Mouse (Mus musculus) stomach, embryonic 15.5 days (tissue): Measurements from ENCODE around the gene Pax5. TPM values are rescaled to one million over a fixed set of nuclear protein-coding genes. Genes with fewer than 3 reads are reported as not detected.

ENCODE experiments used
- ATAC-seq: fragments of 200-750 bp; cut with Nextera tagmentation; 2 replicates; pipeline ENCODE4 v1.8.0; 2017; ENCODE audit warnings: low read depth, moderate number of reproducible peaks, moderate TSS enrichment; ENCODE audit not compliant: insufficient read depth, low FRiP score
- H3K27ac ChIP-seq: fragments of 300-500 bp; sonication (generic); 2 replicates; pipeline ENCODE4 v1.5.1; 2015; ENCODE audit warnings: mild to moderate bottlenecking, inconsistent platforms
- H3K27me3 ChIP-seq: fragments of 300-500 bp; sonication (generic); replicated peaks from 2 replicates; pipeline ENCODE4 v1.6.1; 2015; ENCODE audit warnings: inconsistent platforms
- H3K36me3 ChIP-seq: fragments of 300-500 bp; sonication (generic); 2 replicates; pipeline ENCODE4 v1.6.1; 2015; ENCODE audit warnings: inconsistent platforms
- H3K4me1 ChIP-seq: fragments of 300-500 bp; sonication (generic); 2 replicates; pipeline ENCODE4 v1.6.1; 2015; ENCODE audit warnings: inconsistent platforms
- H3K4me2 ChIP-seq: fragments of 300-500 bp; sonication (generic); 2 replicates; pipeline ENCODE4 v1.6.1; 2015; ENCODE audit warnings: mild to moderate bottlenecking, inconsistent platforms
- H3K4me3 ChIP-seq: fragments of 300-500 bp; sonication (generic); replicated peaks from 2 replicates; pipeline ENCODE4 v1.5.1; 2015; ENCODE audit warnings: inconsistent platforms
- H3K9ac ChIP-seq: fragments of 300-500 bp; sonication (generic); 2 replicates; pipeline ENCODE4 v1.6.1; 2015; ENCODE audit warnings: inconsistent platforms
- H3K9me3 ChIP-seq: fragments of 300-500 bp; sonication (generic); 2 replicates; pipeline ENCODE4 v1.6.1; 2016; ENCODE audit warnings: inconsistent platforms
- WGBS: fragments of 180-500 bp; shearing (Covaris S2); methylation state at CpG from one replicate; pipeline ENCODE4 v1.1.7; 2015; 5-methylcytosine and 5-hydroxymethylcytosine counted together
- polyA plus RNA-seq: library from polyadenylated mRNA; unstranded; fragments of >200 nt; fragmentation: Nextera tagmentation; extraction: Ambion mirVana; gene quantifications from 2 replicates; pipeline ENCODE4 v1.2.1, GENCODE M21; 2015

Pax5 gene
- polyA plus RNA-seq, 1 experiment from 2014 or later, result 0.05 TPM

DNA sequence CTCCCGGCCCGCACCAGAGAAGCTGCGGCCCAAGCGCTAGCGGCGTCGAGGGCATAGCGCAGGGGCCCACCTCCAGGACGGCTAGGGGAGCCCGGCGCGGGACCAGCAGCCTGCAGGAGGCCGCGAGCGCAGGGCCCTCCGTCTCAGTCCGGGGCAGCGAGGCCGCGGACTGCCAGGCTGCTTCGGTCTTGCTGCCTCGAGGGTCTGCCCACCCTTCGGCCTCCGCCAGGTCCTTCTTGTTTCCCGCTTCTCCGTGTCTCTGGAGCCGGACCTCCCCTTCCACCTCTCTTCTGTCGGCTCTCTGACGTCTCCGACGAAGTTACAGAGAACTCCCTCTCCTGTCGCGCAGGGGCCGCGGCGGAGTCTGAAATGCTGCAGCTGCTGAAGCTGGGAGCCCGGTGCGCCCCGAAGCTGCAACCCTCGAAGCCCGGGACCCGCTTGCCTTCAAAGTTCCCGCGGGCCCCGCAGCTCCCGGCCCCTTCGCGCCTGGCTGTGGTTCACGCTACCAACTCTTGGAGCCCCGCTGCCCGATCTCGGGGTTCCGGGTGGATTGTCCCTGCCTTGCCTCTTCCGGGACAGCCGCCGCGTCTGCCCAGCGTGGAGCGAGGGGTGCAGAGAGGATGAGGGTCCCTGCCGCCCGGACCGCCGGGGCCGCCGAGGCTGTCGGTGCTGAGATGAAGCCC is 6.5 kb downstream of the Pax5 start:
- Histone ChIP-seq H3K36me3 (no peaks in the 10 kb centered on the region), H3K4me3 (peak overlapping the region; percentile 44), H3K9me3 (no peaks in the 10 kb centered on the region), H3K27ac (no peak overlapping the region), H3K9ac (no peak overlapping the region), H3K4me1 (peaks cover 18% of the 10 kb centered on the region), H3K27me3 (peaks cover 91% of the 10 kb centered on the region), H3K4me2 (peak overlapping the region; percentile 90)
- no peak for ATAC-seq
- whole genome bisulfite sequencing, result 2% methylated on average over 66 of the region's 66 CpGs

DNA sequence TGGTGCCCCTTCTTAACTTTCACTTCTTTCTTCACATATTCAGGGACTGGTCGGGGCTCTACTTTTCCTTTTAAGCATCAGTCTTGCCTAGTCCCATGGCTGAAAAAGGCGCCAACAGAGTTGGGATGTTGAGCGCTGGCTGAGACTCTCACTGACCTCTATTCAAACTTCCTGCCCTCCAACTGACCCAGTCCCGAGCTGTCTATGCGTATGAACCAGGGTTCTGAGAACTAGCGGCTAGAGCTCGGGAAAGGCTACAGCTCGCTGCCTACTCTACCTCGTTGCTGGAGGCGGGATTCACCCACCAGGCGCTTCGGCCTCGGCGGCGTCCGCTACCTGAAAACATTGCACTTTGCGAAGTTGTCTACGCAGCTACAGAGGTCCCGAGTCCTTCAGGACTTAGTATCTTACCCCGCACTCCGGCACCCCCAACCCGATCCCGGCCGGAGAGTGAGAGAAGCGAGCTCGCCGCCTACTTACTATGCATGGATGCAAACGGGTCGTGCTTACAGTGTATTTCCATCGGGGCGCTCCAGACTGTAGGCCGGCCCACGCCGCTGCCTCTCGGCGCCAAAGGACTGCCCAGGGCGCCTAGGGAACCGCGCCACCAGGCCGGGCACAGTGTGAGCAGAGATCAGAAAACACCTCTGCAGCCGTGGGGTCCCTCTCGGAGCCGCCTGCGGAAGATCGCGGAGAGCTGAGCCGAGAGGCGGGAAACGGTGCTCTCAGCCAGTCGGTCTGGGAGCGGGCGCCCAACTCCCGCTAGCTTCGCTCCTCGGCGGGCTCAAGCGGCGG is 7.2 kb downstream of the Pax5 start:
- peaks cover 18% of the 10 kb centered on the region for H3K4me1 ChIP-seq
- no peak overlapping the region for H3K9ac ChIP-seq
- H3K27ac ChIP-seq, result no peak overlapping the region
- peak overlapping the region; percentile 44 for H3K4me3 ChIP-seq
- H3K27me3 ChIP-seq, result peaks cover 88% of the 10 kb centered on the region
- peak overlapping the region; percentile 90 for H3K4me2 ChIP-seq
- WGBS, result 1% methylated on average over 58 of the region's 58 CpGs
- ATAC-seq, result no peak
- H3K36me3 ChIP-seq, result no peaks in the 10 kb centered on the region
- no peaks in the 10 kb centered on the region for H3K9me3 ChIP-seq

DNA sequence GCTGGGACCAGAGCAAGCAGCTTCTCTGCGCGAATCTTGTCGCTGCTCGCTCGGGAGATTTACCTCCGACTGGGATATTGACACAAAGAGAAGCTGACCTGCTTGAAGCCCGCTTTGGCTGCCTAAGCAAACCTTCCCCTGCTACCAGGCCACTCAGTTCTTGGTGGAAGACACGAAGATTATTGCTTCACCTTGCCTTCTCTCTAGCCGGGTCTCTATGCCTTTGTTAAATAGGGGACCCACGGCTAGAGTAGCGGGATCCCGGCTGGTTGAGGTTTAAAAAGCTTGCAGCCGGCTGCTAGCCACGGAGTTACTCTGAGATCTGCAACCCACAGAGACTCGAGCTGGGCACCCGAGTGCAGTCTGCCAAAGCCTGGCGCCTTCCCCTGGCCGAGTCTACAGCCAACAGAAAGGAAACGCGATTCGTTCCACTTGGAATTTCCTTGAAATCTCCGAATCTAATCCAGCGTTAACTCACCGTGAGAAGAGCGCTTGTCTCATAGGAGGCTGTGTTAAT is 8.2 kb downstream of the Pax5 start:
- no peak overlapping the region for H3K27ac ChIP-seq
- peaks cover 18% of the 10 kb centered on the region for H3K4me1 ChIP-seq
- 1% methylated on average over 25 of the region's 25 CpGs for WGBS
- H3K27me3 ChIP-seq, result peaks cover 78% of the 10 kb centered on the region
- H3K4me2 ChIP-seq, result no peak overlapping the region
- H3K9me3 ChIP-seq, result no peaks in the 10 kb centered on the region
- no peaks in the 10 kb centered on the region for H3K36me3 ChIP-seq
- ATAC-seq, result no peak
- no peak overlapping the region for H3K4me3 ChIP-seq
- H3K9ac ChIP-seq, result no peak overlapping the region

DNA sequence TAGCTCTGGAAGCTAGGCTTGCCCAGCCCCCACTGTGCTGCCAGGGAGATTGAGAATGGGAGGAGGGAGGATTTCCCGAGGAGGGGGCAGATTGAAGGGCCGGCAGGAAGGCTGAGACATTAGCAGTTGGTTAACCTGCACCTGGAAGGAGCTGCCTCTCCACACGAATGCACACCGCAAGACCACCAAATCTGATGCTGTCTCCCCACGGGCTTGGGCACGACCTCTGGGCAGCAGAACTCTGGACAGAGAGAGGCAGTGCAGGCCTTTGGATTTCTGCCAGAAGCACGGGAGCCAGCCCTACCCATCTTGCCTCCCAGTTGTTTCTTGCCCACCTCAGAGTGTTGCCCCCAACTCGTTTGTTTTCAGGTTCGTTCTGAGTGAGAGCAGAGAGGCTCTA is 8.8 kb downstream of the Pax5 start:
- H3K36me3 ChIP-seq, result no peaks in the 10 kb centered on the region
- H3K27me3 ChIP-seq, result peaks cover 73% of the 10 kb centered on the region
- no peak overlapping the region for H3K4me3 ChIP-seq
- H3K4me2 ChIP-seq, result no peak overlapping the region
- ATAC-seq, result no peak
- H3K27ac ChIP-seq, result no peak overlapping the region
- no peaks in the 10 kb centered on the region for H3K9me3 ChIP-seq
- no peak overlapping the region for H3K9ac ChIP-seq
- WGBS, result under 1% methylated on average over 9 of the region's 9 CpGs
- H3K4me1 ChIP-seq, result peaks cover 18% of the 10 kb centered on the region

DNA sequence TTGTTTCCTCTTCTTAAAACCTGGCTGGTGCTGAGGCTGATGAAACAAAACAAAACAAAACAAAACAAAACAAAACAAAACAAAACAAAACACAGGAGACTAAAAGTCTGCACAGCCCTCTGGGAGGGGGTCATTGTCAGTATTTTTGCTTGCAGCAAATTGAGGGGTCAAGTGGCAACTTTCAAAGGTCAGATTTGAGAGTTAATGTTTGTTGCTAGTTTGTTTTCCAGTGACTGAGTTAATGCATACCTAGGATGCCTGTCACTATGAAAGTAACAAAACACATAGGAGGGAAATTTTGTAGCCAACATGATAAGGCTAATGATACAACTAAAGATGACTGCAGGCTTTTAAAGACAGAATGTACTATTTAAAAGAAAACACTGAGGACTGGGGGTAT is 13.6 kb downstream of the Pax5 start:
- H3K4me1 ChIP-seq, result no peaks in the 10 kb centered on the region
- no peak overlapping the region for H3K9ac ChIP-seq
- H3K27ac ChIP-seq, result no peak overlapping the region
- no peaks in the 10 kb centered on the region for H3K9me3 ChIP-seq
- no peak overlapping the region for H3K4me2 ChIP-seq
- peaks cover 44% of the 10 kb centered on the region for H3K27me3 ChIP-seq
- ATAC-seq, result no peak
- no peak overlapping the region for H3K4me3 ChIP-seq
- H3K36me3 ChIP-seq, result no peaks in the 10 kb centered on the region

DNA sequence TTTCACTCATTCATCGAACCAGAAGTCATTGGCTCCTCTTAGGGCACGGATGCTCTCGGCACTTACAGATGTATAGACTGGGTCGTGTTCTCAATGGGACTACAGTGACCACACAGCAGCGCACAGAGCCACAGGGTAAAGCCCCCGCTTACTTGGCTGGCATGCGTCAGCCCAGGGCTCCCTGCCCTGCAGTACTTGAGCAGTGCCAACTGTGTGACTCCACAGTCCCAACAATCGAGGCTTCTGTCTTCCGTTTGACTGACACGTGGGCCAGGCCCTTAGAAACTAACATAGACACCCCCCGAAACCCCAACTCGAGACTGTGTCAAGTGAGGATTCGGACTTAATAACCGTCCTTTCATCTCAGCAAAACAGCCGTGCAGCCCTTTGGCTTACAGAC is 15.9 kb downstream of the Pax5 start:
- H3K4me3 ChIP-seq, result no peak overlapping the region
- no peaks in the 10 kb centered on the region for H3K36me3 ChIP-seq
- H3K9ac ChIP-seq, result no peak overlapping the region
- no peak for ATAC-seq
- H3K4me1 ChIP-seq, result no peaks in the 10 kb centered on the region
- no peaks in the 10 kb centered on the region for H3K9me3 ChIP-seq
- H3K4me2 ChIP-seq, result no peak overlapping the region
- peaks cover 21% of the 10 kb centered on the region for H3K27me3 ChIP-seq
- 65% methylated on average over 15 of the region's 15 CpGs for WGBS
- no peak overlapping the region for H3K27ac ChIP-seq

DNA sequence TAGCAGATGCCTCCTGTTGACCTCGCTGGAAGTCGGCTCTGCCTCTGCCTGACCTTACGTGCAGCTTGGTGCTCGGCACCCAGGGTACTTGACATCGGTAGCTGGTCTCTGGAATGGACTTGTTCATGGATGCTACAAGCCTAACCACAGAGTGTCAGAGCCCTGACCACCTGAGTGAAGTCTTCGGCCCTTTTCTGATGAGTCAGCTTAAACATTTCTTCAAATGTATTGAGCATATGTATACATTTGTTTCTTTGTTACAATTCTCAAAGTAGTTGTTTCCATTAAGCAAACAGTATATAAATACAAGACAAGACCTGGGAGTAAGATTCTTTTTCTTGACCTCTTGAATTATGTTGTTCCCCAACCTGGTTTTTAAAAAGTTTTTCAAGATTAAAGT is 24.7 kb downstream of the Pax5 start:
- Histone ChIP-seq H3K4me1 (no peaks in the 10 kb centered on the region), H3K9ac (no peak overlapping the region), H3K27me3 (no peaks in the 10 kb centered on the region), H3K9me3 (no peaks in the 10 kb centered on the region), H3K27ac (no peak overlapping the region), H3K36me3 (no peaks in the 10 kb centered on the region), H3K4me2 (no peak overlapping the region), H3K4me3 (no peak overlapping the region)
- ATAC-seq, result no peak
- WGBS, result 70% methylated on average over 6 of the region's 6 CpGs

DNA sequence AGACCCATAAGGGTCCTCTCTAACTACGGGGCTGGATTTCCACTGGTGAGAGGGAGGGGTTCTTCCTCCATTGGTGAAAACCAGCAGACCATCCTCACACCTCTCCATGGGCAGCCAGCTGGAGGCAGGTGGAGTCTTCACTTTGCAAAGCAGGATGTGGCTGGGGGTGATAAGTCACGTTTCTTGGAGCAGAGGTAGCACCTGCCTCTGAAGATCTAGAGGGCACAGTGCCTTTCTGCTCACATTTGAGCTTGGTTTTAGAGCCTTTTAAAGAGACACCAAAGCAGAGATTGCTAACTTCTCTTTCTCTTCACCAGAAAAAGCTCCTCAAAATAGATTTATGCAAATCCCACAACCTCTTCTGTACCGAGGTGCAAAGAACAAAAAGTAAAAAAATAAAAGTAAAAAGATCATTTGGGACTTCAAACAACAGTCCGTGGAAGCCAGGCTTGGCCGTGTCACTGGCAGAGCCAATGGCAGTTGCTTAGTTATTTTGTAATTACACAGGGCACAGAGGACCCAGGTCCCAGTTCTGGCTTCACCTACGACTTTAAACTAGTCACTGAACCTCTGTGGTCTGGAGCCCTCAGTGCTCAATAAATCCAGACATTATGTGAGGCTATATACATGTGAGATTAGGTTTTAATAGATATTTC is 29.9 kb downstream of the Pax5 start:
- H3K36me3 ChIP-seq, result no peaks in the 10 kb centered on the region
- H3K27me3 ChIP-seq, result no peaks in the 10 kb centered on the region
- ATAC-seq, result no peak
- no peak overlapping the region for H3K9ac ChIP-seq
- no peak overlapping the region for H3K4me3 ChIP-seq
- no peak overlapping the region for H3K27ac ChIP-seq
- 57% methylated on average over 6 of the region's 6 CpGs for WGBS
- H3K4me2 ChIP-seq, result no peak overlapping the region
- H3K9me3 ChIP-seq, result no peaks in the 10 kb centered on the region
- no peaks in the 10 kb centered on the region for H3K4me1 ChIP-seq

DNA sequence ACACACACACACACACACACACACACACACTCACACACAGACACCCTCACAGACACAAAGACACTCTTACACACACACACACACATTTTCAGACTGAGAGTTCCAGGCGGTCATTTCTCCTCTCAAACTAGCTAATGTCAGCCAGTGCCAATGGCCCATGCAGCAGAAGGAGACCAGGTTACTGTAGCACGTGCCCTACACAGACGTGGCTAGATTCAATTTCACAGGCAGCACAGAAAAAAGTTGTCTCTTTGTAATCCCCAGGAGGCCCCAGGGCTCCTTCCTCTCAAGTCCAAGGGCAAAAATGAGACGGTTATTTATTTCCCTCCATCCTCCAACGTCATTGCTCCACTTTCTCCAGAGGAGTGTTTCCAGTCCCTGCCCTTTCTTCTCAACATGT is 31.6 kb downstream of the Pax5 start:
- ATAC-seq, result no peak
- 52% methylated on average over 5 of the region's 5 CpGs for WGBS
- Histone ChIP-seq H3K36me3 (no peaks in the 10 kb centered on the region), H3K27me3 (no peaks in the 10 kb centered on the region), H3K4me2 (no peak overlapping the region), H3K4me3 (no peak overlapping the region), H3K9ac (no peak overlapping the region), H3K4me1 (no peaks in the 10 kb centered on the region), H3K9me3 (no peaks in the 10 kb centered on the region), H3K27ac (no peak overlapping the region)

DNA sequence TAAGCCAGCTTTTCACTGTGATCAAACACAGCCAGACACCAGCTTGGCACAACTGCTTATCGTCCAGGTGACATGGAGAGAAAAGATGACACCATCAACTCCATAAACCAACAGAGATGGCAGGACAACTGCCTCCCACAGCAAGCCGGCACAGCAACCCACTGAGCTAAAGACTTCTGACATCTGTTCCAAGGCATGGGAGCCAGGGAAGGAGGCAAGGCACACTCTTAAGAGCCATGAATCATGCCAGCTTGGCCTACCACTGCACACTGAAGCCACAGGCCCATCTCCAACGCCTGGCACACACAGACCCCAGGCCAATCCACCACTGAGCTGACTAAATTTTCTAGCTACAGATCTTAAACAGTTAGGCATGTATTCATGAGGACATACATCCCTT is 32.3 kb downstream of the Pax5 start:
- H3K27me3 ChIP-seq, result no peaks in the 10 kb centered on the region
- no peak overlapping the region for H3K4me3 ChIP-seq
- H3K27ac ChIP-seq, result no peak overlapping the region
- no peaks in the 10 kb centered on the region for H3K36me3 ChIP-seq
- no peaks in the 10 kb centered on the region for H3K9me3 ChIP-seq
- 60% methylated on average over 3 of the region's 3 CpGs for WGBS
- H3K9ac ChIP-seq, result no peak overlapping the region
- no peak overlapping the region for H3K4me2 ChIP-seq
- no peak for ATAC-seq
- H3K4me1 ChIP-seq, result no peaks in the 10 kb centered on the region

DNA sequence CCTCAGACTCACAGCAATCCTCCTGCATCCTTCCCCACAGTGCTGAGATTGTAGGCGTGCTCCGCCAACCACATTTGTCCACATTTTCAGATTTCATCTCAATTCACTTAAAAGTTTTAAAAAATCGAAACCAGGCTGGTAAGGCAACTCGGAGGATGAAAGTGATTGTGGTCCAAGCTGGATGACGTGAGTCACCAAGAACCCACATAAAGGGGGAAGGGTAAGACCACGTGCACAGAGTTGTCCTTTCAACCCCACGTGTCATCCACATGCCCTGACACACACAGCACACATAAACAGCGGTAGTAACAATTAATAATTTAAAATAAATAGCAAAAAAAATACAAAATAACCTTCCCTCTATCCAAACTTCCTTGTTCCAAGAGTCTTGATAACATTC is 35.3 kb downstream of the Pax5 start:
- no peak overlapping the region for H3K4me2 ChIP-seq
- no peak for ATAC-seq
- no peak overlapping the region for H3K4me3 ChIP-seq
- H3K36me3 ChIP-seq, result no peaks in the 10 kb centered on the region
- H3K9ac ChIP-seq, result no peak overlapping the region
- 85% methylated on average over 8 of the region's 8 CpGs for WGBS
- H3K27ac ChIP-seq, result no peak overlapping the region
- H3K9me3 ChIP-seq, result no peaks in the 10 kb centered on the region
- H3K27me3 ChIP-seq, result no peaks in the 10 kb centered on the region
- H3K4me1 ChIP-seq, result no peaks in the 10 kb centered on the region

DNA sequence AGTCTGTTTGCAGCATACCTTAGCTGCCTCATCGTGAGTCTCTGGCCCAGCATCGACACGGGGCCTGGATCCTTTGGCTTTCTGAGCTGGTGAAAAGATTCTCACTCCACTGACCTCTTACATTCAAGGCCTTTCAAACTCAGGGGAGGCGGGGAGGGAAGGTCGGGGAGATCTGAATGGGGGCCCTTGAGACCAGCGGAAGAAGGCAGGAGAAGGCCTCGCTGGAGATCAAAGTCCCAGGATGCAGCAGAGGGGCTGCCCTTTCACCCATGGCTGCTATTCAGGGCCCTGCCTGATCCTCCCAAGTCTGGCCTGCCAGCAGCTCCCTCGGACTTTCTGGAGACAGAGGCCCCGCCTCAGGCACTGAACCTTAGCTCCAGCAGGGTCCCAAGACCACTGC is 36.6 kb downstream of the Pax5 start:
- no peaks in the 10 kb centered on the region for H3K4me1 ChIP-seq
- H3K4me3 ChIP-seq, result no peak overlapping the region
- no peak overlapping the region for H3K9ac ChIP-seq
- no peak overlapping the region for H3K27ac ChIP-seq
- 56% methylated on average over 9 of the region's 9 CpGs for WGBS
- no peaks in the 10 kb centered on the region for H3K36me3 ChIP-seq
- no peaks in the 10 kb centered on the region for H3K27me3 ChIP-seq
- no peak overlapping the region for H3K4me2 ChIP-seq
- no peak for ATAC-seq
- no peaks in the 10 kb centered on the region for H3K9me3 ChIP-seq
